Mouse (Mus musculus) testis, adult 10 weeks (tissue): ENCODE measurements around the gene Pfkm. TPM values are rescaled to one million over a fixed set of nuclear protein-coding genes. Genes with fewer than 3 reads are reported as not detected.

Experiments used
- polyA plus RNA-seq: library from polyadenylated mRNA; stranded (reverse); fragments of 350-450 nt; fragmentation: Illumina TruSeq; extraction: RNeasy Lipid Tissue Mini Kit (QIAGEN cat#74804); gene quantifications from one replicate; pipeline ENCODE4 v1.2.3, GENCODE M21; 2014; ENCODE audit warnings: low read depth, low replicate concordance

The Pfkm gene
- polyA plus RNA-seq, result 23.1 TPM

GRCm38 (mm10) chr15:98092372-98093120 lies at the start of gene Pfkm:
TSS of gene Pfkm (plus strand) at chr15:98092589.

GRCm38 (mm10) chr15:98093121-98094011 lies 977 bp downstream of the Pfkm start, which contains the start of gene Senp1:
TSS of gene Senp1 (minus strand) at chr15:98093744.

GRCm38 (mm10) chr15:98165525-98165924 lies 73.1 kb downstream of the Pfkm start, which contains the start of gene Asb8:
TSS of gene Asb8 (minus strand) at chr15:98165625.

GRCm38 (mm10) chr15:98166963-98167644 lies 74.7 kb downstream of the Pfkm start, which contains the start of gene Ccdc184:
TSS of gene Ccdc184 (plus strand) at chr15:98167158.

Other genes starting within 250 kb of the Pfkm start
- 0.41 TPM for gene Hdac7, start 248.1 kb upstream of the Pfkm start, polyA plus RNA-seq
- 3.5 TPM for gene Vdr, start 182.0 kb upstream of the Pfkm start, polyA plus RNA-seq
- 13.0 TPM for gene Tmem106c, start 128.4 kb upstream of the Pfkm start, polyA plus RNA-seq
- 0.85 TPM for gene Col2a1, start 87.9 kb upstream of the Pfkm start, polyA plus RNA-seq
- gene Senp1, start 1.2 kb downstream of the Pfkm start, polyA plus RNA-seq, result 111 TPM
- 33.6 TPM for gene Asb8, start 73.0 kb downstream of the Pfkm start, polyA plus RNA-seq
- 2.3 TPM for gene Ccdc184, start 74.6 kb downstream of the Pfkm start, polyA plus RNA-seq
- gene Olfr288, start 103.0 kb downstream of the Pfkm start, polyA plus RNA-seq, result not detected
- not detected for gene Gm44579, start 128.4 kb downstream of the Pfkm start, polyA plus RNA-seq
- not detected for gene Olfr287, start 128.5 kb downstream of the Pfkm start, polyA plus RNA-seq
- gene Olfr286, start 141.9 kb downstream of the Pfkm start, polyA plus RNA-seq, result not detected
- gene H1fnt, start 164.7 kb downstream of the Pfkm start, polyA plus RNA-seq, result 79.5 TPM
- 0.67 TPM for gene Zfp641, start 203.6 kb downstream of the Pfkm start, polyA plus RNA-seq
- not detected for gene Olfr285, start 224.8 kb downstream of the Pfkm start, polyA plus RNA-seq
- not detected for gene Olfr284, start 248.4 kb downstream of the Pfkm start, polyA plus RNA-seq